Mouse (Mus musculus): ENCODE measurements around the gene Elavl3. TPM values are rescaled to one million over a fixed set of nuclear protein-coding genes. Genes with fewer than 3 reads are reported as not detected.
"Not testable (repeated sequence)": the region's sequence is repeated elsewhere in the genome, so short reads cannot be mapped to it uniquely, and the experiment has no call there.

The Elavl3 gene
- polyA plus RNA-seq, 1 experiment, result 0.02 TPM

DNA sequence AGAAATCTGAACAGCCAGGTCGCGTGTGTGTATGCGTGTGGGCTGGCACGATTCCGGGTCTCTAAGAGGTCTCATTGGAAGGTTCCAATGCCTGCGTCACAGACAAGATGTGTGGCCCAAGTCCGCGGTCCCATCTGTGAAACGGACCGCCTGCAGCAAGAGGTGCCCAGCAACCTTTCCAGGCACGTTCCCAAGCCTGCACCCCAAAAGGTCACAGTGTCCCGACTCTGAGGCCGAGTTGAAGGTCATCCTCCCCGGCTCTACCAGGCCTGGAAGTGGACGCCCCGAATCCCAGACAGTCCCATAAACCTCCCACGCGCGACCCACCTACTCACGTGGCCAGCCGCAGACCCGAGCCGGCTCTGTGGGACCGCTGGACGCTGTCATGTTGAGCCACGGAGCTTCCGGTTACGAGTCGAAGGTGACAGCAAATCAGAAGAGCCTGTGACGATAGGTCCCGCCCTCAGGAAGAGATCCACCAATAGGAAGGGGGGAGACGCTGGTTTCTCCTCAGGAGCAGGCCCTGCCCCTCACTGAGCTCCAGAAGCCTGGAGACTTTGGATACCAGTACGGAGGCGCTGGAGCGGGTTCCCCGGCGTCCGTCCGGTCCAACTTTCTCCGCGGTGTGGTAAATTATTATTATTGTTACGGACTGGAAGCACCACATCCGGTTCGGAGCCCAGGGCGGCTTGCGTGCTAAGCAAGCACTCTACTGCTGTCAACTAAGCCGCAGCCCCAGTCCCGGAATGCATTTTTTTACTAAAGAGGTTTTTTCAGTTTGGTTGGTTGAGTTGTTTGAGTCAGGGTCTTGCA, 33.4 kb upstream of the Elavl3 start, which contains the start of gene Ecsit:
TSS of gene Ecsit (minus strand) at position 417 of the 813 bp plus-strand sequence.
- Histone ChIP-seq H3K36me3 (ENCODE audit: control insufficient read depth) (peaks cover 14% of the 10 kb centered on the region), H3K27me3 (ENCODE audit: control insufficient read depth) (peaks cover 6% of the 10 kb centered on the region; the same call in 1 of the 2 replicates), H3K9me3 (ENCODE audit: control insufficient read depth, low read length) (no peaks in the 10 kb centered on the region), H3K4me1 (ENCODE audit: control insufficient read depth) (peaks cover 26% of the 10 kb centered on the region), H3K4me3 (replicated peaks) (peak within 1 kb of the TSS; percentile 78)
- TF ChIP-seq GATA1 (IDR thresholded peaks at IDR 0.05; ENCODE audit: low read length), result no peak
- TF ChIP-seq TAL1 (IDR thresholded peaks at IDR 0.05; ENCODE audit: low read length), result no peak

DNA sequence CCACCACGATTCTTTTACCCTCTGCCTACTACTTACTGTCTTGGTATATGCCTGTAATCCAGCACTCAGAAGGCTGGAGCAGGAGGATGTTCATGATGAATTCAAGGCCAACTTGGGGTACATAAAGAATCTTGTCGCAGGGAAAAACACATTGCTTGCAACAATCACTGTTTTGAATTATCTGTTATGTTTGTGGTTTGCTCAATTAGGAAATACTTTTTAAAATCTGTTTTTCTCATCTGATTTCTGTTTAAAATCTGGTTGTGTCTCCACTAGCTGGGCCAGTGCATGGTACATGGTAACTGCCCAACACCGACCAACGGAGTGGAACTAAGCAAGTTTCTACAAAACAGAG, 32.8 kb upstream of the Elavl3 start:
- TF ChIP-seq TAL1 (IDR thresholded peaks at IDR 0.05; ENCODE audit: low read length) (no peak), GATA1 (IDR thresholded peaks at IDR 0.05; ENCODE audit: low read length) (no peak)
- H3K27me3 ChIP-seq (ENCODE audit: control insufficient read depth), result 0 out of 2 replicates have a peak, but pooled peaks cover 2% of the 10 kb centered on the region
- peak overlapping the region; percentile 78 for H3K4me3 ChIP-seq (replicated peaks)
- peaks cover 26% of the 10 kb centered on the region for H3K4me1 ChIP-seq (ENCODE audit: control insufficient read depth)
- no peaks in the 10 kb centered on the region for H3K9me3 ChIP-seq (ENCODE audit: control insufficient read depth, low read length)
- H3K36me3 ChIP-seq (ENCODE audit: control insufficient read depth), result peaks cover 16% of the 10 kb centered on the region

DNA sequence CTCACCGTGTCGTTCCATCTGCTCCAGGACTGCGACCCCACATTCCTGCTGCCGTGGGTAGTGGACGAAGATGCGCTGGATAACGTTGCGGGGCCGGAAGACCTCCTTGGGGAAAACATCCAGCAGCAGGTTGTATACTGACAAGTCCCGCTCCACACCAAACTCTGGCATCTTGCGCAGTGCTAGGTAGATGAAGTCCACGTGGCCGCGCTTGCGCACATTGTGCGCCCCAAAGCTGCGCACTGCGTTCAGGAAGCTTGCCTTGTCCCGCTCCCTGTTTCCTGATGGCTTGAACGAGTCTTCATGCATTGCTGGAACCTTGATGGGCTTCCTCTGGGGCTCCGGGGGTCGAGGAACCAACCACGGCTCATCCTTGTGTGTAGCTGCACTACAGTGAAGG, 24.4 kb upstream of the Elavl3 start:
- Histone ChIP-seq H3K9me3 (ENCODE audit: control insufficient read depth, low read length) (no peaks in the 10 kb centered on the region), H3K4me1 (ENCODE audit: control insufficient read depth) (peaks cover 7% of the 10 kb centered on the region), H3K27me3 (ENCODE audit: control insufficient read depth) (no peaks in the 10 kb centered on the region), H3K36me3 (ENCODE audit: control insufficient read depth) (peaks cover 64% of the 10 kb centered on the region), H3K4me3 (replicated peaks) (no peak overlapping the region)
- TF ChIP-seq GATA1 (IDR thresholded peaks at IDR 0.05; ENCODE audit: low read length), result no peak

DNA sequence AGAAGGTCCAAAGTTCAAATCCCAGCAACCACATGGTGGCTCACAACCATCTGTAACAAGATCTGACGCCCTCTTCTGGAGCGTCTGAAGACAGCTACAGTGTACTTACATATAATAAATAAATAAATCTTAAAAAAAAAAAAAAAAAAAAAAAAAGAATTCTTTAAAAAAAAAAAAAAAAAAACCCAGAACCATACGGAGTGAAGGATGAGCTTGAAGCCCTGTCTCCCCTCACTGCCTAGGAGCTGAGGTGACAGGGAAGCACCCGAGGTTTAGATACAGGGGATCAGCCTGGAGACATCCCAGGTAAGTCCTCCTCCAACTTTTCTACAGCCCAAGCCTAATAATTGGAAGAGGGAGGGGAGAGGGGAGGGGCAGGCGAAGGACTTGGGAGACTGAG, 24.0 kb upstream of the Elavl3 start:
- H3K4me1 ChIP-seq (ENCODE audit: control insufficient read depth); H3K4me3 ChIP-seq (replicated peaks); H3K27me3 ChIP-seq (ENCODE audit: control insufficient read depth); H3K9me3 ChIP-seq (ENCODE audit: control insufficient read depth, low read length): not testable (repeated sequence)
- peaks cover 64% of the 10 kb centered on the region for H3K36me3 ChIP-seq (ENCODE audit: control insufficient read depth)

DNA sequence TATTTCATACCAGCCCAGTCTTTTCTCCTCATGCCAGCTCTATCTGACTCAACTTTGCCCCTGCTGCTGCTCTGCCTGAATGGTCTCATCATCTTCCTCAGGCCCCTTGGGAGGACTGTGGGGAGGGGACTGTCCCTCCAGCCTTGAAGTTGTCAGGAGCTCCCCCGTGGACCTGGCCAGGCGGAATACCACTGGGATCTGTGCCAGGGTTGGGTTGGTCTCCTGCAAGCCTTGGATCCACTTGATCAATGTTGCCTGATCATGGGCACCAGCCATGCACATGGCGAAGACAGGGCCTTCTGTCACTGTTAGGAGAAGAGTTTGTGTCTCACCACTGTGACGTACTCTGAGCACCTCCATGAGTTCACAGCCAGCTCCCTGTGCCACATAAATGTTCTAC, 20.5 kb upstream of the Elavl3 start:
- peaks cover 69% of the 10 kb centered on the region for H3K36me3 ChIP-seq (ENCODE audit: control insufficient read depth)
- no peaks in the 10 kb centered on the region for H3K9me3 ChIP-seq (ENCODE audit: control insufficient read depth, low read length)
- no peak overlapping the region for H3K4me3 ChIP-seq (replicated peaks)
- TF ChIP-seq TAL1 (IDR thresholded peaks at IDR 0.05; ENCODE audit: low read length) (no peak), GATA1 (IDR thresholded peaks at IDR 0.05; ENCODE audit: low read length) (no peak)
- peaks cover 23% of the 10 kb centered on the region for H3K4me1 ChIP-seq (ENCODE audit: control insufficient read depth)
- no peaks in the 10 kb centered on the region for H3K27me3 ChIP-seq (ENCODE audit: control insufficient read depth)

DNA sequence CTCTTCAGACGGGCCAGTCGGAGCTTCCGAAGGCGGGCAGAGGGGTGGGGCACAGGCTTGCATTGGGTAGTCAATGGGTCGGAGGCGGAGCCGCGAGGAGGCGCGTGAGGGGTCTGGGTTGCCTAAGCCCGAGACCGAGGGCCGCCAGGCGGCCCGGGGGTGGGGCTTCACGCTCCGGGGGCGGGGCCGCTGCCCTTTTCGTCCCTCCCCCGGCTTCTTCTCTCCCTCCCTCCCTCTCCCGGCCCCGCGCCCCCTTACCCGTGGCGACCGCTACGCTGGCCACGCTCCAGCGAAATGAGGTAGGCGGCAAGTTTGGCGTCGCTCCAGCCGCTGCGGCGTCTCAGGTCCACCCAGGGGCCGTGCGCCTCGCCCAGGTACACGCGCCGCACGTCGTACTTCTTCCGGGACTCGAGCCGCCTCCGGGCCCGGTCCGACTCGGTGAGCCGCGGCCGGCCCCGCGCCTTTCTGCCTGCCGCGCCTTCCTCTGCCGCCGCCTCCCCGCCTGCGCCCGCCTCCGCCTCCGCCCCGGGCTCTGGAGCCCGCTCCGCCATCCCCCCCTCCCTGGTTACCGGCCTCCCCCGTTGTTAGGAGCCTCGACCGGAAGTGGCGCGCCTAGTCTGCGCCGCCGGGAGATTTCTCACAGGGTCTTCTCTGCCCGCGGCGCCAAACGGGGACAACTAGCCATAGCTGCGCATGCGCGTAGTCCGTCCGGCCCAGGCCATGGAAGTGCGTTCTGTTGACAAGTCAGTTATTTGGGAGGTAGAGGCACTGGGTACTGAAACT, 19.2 kb upstream of the Elavl3 start, which contains the start of the genes Gm49318 and Zfp653:
TSS of gene Gm49318 (minus strand) at position 469 of the 783 bp plus-strand sequence.
TSS of gene Zfp653 (minus strand) at position 586 of the 783 bp plus-strand sequence.
- Histone ChIP-seq H3K36me3 (ENCODE audit: control insufficient read depth) (peaks cover 67% of the 10 kb centered on the region), H3K4me3 (replicated peaks) (peak within 1 kb of the TSS; percentile 88), H3K4me1 (ENCODE audit: control insufficient read depth) (peaks cover 23% of the 10 kb centered on the region), H3K27me3 (ENCODE audit: control insufficient read depth) (no peaks in the 10 kb centered on the region), H3K9me3 (ENCODE audit: control insufficient read depth, low read length) (no peaks in the 10 kb centered on the region)
- TF ChIP-seq TAL1 (IDR thresholded peaks at IDR 0.05; ENCODE audit: low read length) (no peak), GATA1 (IDR thresholded peaks at IDR 0.05; ENCODE audit: low read length) (no peak)

DNA sequence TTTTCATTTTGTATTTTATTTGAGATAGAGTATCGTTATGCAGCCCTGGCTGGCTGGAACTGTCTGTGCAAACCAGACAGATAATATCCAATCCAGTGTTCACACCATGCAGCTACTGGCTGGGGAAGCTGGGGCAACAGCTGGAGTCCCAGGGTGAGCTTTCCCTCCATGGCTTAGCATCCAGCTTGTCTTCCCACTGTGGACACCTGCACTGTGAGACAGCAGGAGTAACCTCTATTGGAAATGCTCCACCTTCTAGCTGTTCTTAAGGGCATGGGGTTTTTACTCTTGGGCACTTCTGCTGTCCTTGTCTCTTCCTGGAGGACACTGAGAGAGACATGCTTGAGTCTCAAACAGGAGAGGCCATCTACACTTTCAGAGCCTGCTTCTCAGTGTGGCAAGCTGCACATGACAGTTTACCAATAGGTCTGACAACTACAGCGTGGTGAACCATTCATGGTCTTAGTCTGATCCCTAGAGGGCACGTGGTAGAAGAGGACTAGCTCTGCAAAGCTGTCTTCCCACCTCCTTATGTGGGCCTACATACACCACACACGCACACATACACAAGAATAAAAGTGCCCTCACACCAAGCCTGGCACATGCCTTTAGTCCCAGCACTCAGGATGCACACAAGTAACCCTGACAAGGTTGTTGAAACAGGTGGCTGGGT, 18.2 kb upstream of the Elavl3 start:
- H3K9me3 ChIP-seq (ENCODE audit: control insufficient read depth, low read length), result no peaks in the 10 kb centered on the region
- H3K27me3 ChIP-seq (ENCODE audit: control insufficient read depth), result no peaks in the 10 kb centered on the region
- H3K36me3 ChIP-seq (ENCODE audit: control insufficient read depth), result peaks cover 72% of the 10 kb centered on the region
- TF ChIP-seq GATA1 (IDR thresholded peaks at IDR 0.05; ENCODE audit: low read length) (no peak), TAL1 (IDR thresholded peaks at IDR 0.05; ENCODE audit: low read length) (no peak)
- peaks cover 25% of the 10 kb centered on the region for H3K4me1 ChIP-seq (ENCODE audit: control insufficient read depth)
- peak overlapping the region; percentile 88 for H3K4me3 ChIP-seq (replicated peaks)

DNA sequence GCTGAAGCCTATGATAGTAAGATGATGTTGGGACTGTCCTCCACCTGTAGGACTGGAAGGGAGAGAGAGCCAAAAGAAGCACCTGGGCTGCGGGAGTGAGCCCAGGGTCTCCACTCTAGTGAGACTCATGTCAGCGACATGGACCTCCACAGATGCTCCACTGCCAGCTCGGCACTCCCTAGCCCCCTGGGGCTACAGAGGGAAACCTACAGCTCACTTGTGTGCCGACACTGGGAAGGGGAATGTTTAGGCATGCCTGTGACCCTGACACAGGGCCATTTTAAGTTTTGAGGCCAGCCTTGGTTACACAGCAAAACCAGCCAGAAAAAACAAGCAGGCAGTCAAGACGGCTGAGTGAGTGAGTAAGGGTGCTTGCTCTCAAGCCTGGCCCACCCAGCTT, 15.4 kb upstream of the Elavl3 start:
- TF ChIP-seq TAL1 (IDR thresholded peaks at IDR 0.05; ENCODE audit: low read length) (no peak), GATA1 (IDR thresholded peaks at IDR 0.05; ENCODE audit: low read length) (no peak)
- Histone ChIP-seq H3K27me3 (ENCODE audit: control insufficient read depth) (no peaks in the 10 kb centered on the region), H3K36me3 (ENCODE audit: control insufficient read depth) (peaks cover 72% of the 10 kb centered on the region)

DNA sequence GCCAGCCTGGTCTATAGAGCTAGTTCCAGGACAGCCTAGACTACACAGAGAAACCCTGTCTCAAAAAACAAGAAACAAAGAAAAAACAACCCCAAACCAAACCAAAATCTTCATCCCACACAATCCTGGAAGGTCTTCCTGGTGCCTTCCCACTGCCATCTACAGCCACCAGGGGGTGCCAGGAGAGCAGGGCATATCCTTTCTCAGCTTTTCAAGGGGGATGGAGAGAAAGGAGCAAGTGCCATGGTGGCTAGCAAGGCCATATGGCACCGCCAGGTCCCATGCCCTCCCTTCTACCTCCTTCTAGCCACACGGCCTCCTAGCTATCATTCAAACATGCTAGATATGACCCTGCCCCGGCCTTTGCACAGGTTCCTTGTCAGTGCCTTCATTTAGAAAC, 14.6 kb upstream of the Elavl3 start:
- Histone ChIP-seq H3K36me3 (ENCODE audit: control insufficient read depth) (peaks cover 77% of the 10 kb centered on the region), H3K4me3 (replicated peaks) (no peak overlapping the region), H3K4me1 (ENCODE audit: control insufficient read depth) (peaks cover 22% of the 10 kb centered on the region)

More for the DNA sequence above, 15.4 kb upstream of the Elavl3 start:
- Histone ChIP-seq H3K4me3 (replicated peaks) (no peak overlapping the region), H3K4me1 (ENCODE audit: control insufficient read depth) (peaks cover 26% of the 10 kb centered on the region), H3K9me3 (ENCODE audit: control insufficient read depth, low read length) (no peaks in the 10 kb centered on the region)

More for the DNA sequence above, 14.6 kb upstream of the Elavl3 start:
- H3K27me3 ChIP-seq (ENCODE audit: control insufficient read depth), result no peaks in the 10 kb centered on the region
- H3K9me3 ChIP-seq (ENCODE audit: control insufficient read depth, low read length), result no peaks in the 10 kb centered on the region
- TF ChIP-seq GATA1 (IDR thresholded peaks at IDR 0.05; ENCODE audit: low read length) (no peak), TAL1 (IDR thresholded peaks at IDR 0.05; ENCODE audit: low read length) (no peak)
